Mouse (Mus musculus) embryonic facial prominence, embryonic 12.5 days (tissue): Measurements from ENCODE around the gene Frmd6. TPM values are rescaled to one million over a fixed set of nuclear protein-coding genes. Genes with fewer than 3 reads are reported as not detected.

Experiments
- ATAC-seq: fragments of 200-750 bp; cut with Nextera tagmentation; 2 replicates; pipeline ENCODE4 v1.8.0; 2017; ENCODE audit not compliant: insufficient number of reproducible peaks, insufficient read depth, low FRiP score, low TSS enrichment
- H3K27ac ChIP-seq: fragments of 300-500 bp; sonication (generic); 2 replicates; pipeline ENCODE4 v1.5.1; 2016; ENCODE audit warnings: mild to moderate bottlenecking
- H3K27me3 ChIP-seq: fragments of 300-500 bp; sonication (generic); 2 replicates; pipeline ENCODE4 v1.6.1; 2016; ENCODE audit warnings: mild to moderate bottlenecking, moderate library complexity
- H3K36me3 ChIP-seq: fragments of 300-500 bp; sonication (generic); 2 replicates; pipeline ENCODE4 v1.6.1; 2016; ENCODE audit warnings: mild to moderate bottlenecking
- H3K4me1 ChIP-seq: fragments of 300-500 bp; sonication (generic); 2 replicates; pipeline ENCODE4 v1.6.1; 2016
- H3K4me2 ChIP-seq: fragments of 300-500 bp; sonication (generic); replicated peaks from 2 replicates; pipeline ENCODE4 v1.6.1; 2016; ENCODE audit warnings: mild to moderate bottlenecking, moderate library complexity
- H3K4me3 ChIP-seq: fragments of 300-500 bp; sonication (generic); 2 replicates; pipeline ENCODE4 v1.5.1; 2016; ENCODE audit warnings: mild to moderate bottlenecking
- H3K9ac ChIP-seq: fragments of 300-500 bp; sonication (generic); 2 replicates; pipeline ENCODE4 v1.6.1; 2016; ENCODE audit warnings: mild to moderate bottlenecking, moderate library complexity
- H3K9me3 ChIP-seq: fragments of 300-500 bp; sonication (generic); 2 replicates; pipeline ENCODE4 v1.6.1; 2016; ENCODE audit warnings: mild to moderate bottlenecking, moderate library complexity
- WGBS: fragments of 180-500 bp; shearing (Covaris S2); methylation state at CpG from one replicate; pipeline ENCODE4 v1.1.7; 2016; 5-methylcytosine and 5-hydroxymethylcytosine counted together
- polyA plus RNA-seq: library from polyadenylated mRNA; unstranded; fragments of >200 nt; fragmentation: Nextera tagmentation; extraction: Ambion mirVana; gene quantifications from 2 replicates; pipeline ENCODE4 v1.2.1, GENCODE M21; 2016

The Frmd6 gene
- polyA plus RNA-seq, 1 experiment from 2014 or later, result 81.3 TPM

DNA sequence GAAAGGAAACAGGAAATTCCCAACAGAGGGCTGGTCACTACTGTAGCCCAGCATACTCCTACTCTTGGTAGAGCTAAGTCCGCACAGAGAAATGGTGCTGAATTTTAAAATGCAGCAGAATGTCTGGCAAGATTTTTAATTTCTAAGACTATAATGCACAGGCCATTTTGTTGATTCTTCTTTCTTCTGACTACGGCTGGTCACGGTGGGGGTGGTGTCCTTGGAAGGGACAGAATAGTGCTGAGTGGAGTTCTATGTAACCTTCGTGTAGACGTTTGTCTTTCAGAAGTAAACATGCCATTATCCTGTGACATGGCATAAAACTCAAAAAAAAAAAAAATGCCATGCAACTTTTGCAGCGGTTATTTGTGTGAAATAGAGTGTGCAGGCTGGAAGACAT, 32.0 kb upstream of the Frmd6 start:
- Histone ChIP-seq H3K4me1 (peaks cover 1% of the 10 kb centered on the region; the same call in 1 of the 2 replicates), H3K27me3 (no peaks in the 10 kb centered on the region), H3K27ac (no peak overlapping the region), H3K9ac (no peak overlapping the region), H3K4me2 (no peak overlapping the region), H3K9me3 (no peaks in the 10 kb centered on the region), H3K36me3 (no peaks in the 10 kb centered on the region), H3K4me3 (no peak overlapping the region)
- WGBS, result 88% methylated on average over 6 of the region's 6 CpGs
- ATAC-seq, result no peak

DNA sequence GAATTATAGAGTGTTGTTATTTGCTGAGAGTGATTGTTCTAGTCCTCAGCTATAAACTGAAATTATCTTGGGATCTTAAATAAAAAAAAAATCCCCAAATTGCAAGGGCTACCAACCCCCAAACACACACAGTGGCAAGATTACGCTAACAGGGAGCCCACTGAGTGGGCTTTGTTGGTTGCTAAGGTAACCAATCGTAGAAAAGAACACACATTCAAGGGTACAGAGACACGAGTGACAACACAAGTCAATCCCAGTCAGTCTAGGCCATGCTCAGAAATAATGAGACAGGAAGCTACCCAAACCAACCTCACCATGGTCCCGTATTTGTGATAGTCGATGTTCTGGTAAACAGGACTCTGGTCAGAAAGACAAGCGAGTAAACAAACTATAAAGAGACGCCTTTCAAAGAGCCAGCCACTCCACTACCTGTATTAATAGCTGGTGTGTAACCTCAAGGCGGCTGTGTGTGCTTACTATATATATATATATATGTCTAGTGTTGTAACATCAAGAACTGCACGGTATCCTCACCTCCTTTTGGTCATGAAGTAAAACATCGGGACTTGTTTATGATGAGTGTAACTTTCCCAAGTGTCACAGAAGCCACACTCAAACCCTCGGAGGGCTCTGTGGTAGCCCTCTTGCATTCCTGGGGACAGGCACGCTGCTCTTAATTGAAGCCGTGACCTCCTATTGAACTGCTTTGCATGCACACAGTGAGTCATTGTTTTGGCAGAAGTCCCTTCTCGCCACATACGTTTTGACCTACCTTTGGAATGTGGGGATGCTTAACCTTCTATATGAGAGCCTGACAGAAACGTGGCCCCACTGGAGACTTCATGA, 30.5 kb upstream of the Frmd6 start:
- 38% methylated on average over 16 of the region's 16 CpGs for WGBS
- peaks cover 16% of the 10 kb centered on the region for H3K4me1 ChIP-seq
- no peak overlapping the region for H3K9ac ChIP-seq
- H3K36me3 ChIP-seq, result no peaks in the 10 kb centered on the region
- H3K9me3 ChIP-seq, result no peaks in the 10 kb centered on the region
- H3K4me2 ChIP-seq, result no peak overlapping the region
- no peak overlapping the region for H3K4me3 ChIP-seq
- ATAC-seq, result no peak
- no peak overlapping the region for H3K27ac ChIP-seq
- H3K27me3 ChIP-seq, result no peaks in the 10 kb centered on the region

DNA sequence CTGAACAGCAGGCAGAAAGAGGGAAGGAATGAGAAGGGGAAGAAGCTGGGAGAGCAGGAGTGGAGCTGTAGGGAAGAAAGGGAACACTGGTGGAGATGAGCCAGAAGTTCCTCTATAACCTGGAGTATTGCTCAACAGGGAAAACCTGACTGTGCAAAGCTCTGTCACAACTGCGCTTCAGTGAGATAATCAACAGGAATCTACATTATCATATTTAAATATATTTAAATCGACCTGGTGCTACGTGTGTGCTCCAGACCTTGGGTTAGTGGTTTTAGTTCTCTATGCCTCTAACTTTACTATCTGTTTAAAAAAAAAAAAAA, 30.0 kb upstream of the Frmd6 start:
- WGBS, result 74% methylated on average over 3 of the region's 3 CpGs
- no peak overlapping the region for H3K27ac ChIP-seq
- H3K9ac ChIP-seq, result no peak overlapping the region
- ATAC-seq, result no peak
- no peaks in the 10 kb centered on the region for H3K36me3 ChIP-seq
- no peak overlapping the region for H3K4me3 ChIP-seq
- H3K4me2 ChIP-seq, result no peak overlapping the region
- peaks cover 16% of the 10 kb centered on the region for H3K4me1 ChIP-seq
- H3K27me3 ChIP-seq, result no peaks in the 10 kb centered on the region
- no peaks in the 10 kb centered on the region for H3K9me3 ChIP-seq

DNA sequence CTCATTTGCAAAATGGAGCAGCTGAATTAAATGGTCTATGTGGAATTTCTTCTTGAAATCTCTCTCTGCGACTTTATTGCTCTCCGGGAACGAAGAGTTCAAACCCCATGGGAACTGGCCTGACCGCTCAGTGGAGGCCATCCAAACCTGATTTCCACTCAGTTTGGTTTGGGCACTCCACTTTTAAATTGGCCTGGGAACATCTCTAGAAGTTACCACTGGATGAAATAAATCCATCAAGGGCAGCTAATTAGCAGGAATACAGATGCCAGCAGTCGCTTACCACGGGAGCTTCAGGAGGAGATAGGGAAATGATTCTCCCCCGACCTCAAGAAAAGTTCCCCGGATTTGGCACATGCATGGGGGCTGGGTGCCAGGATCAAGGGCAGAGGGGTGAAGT, 26.8 kb upstream of the Frmd6 start:
- H3K4me3 ChIP-seq, result no peak overlapping the region
- no peaks in the 10 kb centered on the region for H3K9me3 ChIP-seq
- 61% methylated on average over 8 of the region's 8 CpGs for WGBS
- no peak for ATAC-seq
- H3K9ac ChIP-seq, result no peak overlapping the region
- H3K4me2 ChIP-seq, result no peak overlapping the region
- H3K27me3 ChIP-seq, result no peaks in the 10 kb centered on the region
- no peaks in the 10 kb centered on the region for H3K36me3 ChIP-seq
- H3K27ac ChIP-seq, result no peak overlapping the region
- H3K4me1 ChIP-seq, result peaks cover 16% of the 10 kb centered on the region

- H3K4me1 ChIP-seq, result peaks cover 16% of the 10 kb centered on the region
- H3K9ac ChIP-seq, result no peak overlapping the region
- no peaks in the 10 kb centered on the region for H3K9me3 ChIP-seq
- 0 out of 2 replicates have a peak, but pooled peaks have one; percentile 52 for ATAC-seq
- H3K27me3 ChIP-seq, result no peaks in the 10 kb centered on the region
- H3K27ac ChIP-seq, result peak overlapping the region; percentile 41; the same call in 1 of the 2 replicates
- H3K4me2 ChIP-seq, result peak overlapping the region; percentile 19; the same call in 1 of the 2 replicates
- 35% methylated on average over 19 of the region's 19 CpGs for WGBS
- no peak overlapping the region for H3K4me3 ChIP-seq
- no peaks in the 10 kb centered on the region for H3K36me3 ChIP-seq
These were observed 25.9 kb upstream of the Frmd6 start for GRCm38 (mm10) chr12:70799231-70800002.

GRCm38 (mm10) chr12:70800086-70800485, 25.2 kb upstream of the Frmd6 start:
- H3K9ac ChIP-seq, result no peak overlapping the region
- no peak overlapping the region for H3K4me3 ChIP-seq
- H3K27me3 ChIP-seq, result no peaks in the 10 kb centered on the region
- H3K4me2 ChIP-seq, result no peak overlapping the region
- ATAC-seq, result no peak
- H3K9me3 ChIP-seq, result no peaks in the 10 kb centered on the region
- peaks cover 16% of the 10 kb centered on the region for H3K4me1 ChIP-seq
- no peaks in the 10 kb centered on the region for H3K36me3 ChIP-seq
- H3K27ac ChIP-seq, result no peak overlapping the region
- WGBS, result 81% methylated on average over 8 of the region's 8 CpGs

DNA sequence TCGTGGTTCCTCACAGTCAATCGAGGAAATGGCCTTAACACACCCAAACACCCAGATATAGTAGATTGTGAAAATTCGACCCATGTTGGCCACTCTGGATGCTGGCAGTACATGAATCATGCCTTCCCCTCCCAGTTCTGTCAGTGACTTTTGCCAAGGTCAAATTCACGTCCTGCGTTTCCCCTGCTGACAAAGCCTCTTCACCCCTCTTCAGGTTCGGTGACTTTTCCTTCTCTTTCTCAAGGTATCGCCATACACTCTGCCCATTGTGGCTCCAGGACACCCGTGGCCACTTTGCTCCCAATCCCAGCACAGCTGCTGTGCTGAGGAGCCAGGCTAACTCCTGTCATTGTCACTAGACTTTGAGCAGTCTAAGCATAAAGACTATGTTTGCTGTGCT, 24.0 kb upstream of the Frmd6 start:
- no peak for ATAC-seq

GRCm38 (mm10) chr12:70803494-70803893, 21.8 kb upstream of the Frmd6 start:
- 68% methylated on average over 4 of the region's 4 CpGs for WGBS
- Histone ChIP-seq H3K9me3 (no peaks in the 10 kb centered on the region), H3K4me1 (peaks cover 18% of the 10 kb centered on the region), H3K4me3 (no peak overlapping the region), H3K27ac (no peak overlapping the region), H3K36me3 (no peaks in the 10 kb centered on the region), H3K4me2 (no peak overlapping the region), H3K9ac (no peak overlapping the region), H3K27me3 (no peaks in the 10 kb centered on the region)
- no peak for ATAC-seq

More for the DNA sequence above, 24.0 kb upstream of the Frmd6 start:
- H3K27me3 ChIP-seq, result no peaks in the 10 kb centered on the region
- H3K9ac ChIP-seq, result no peak overlapping the region
- H3K4me3 ChIP-seq, result no peak overlapping the region
- no peak overlapping the region for H3K27ac ChIP-seq
- no peaks in the 10 kb centered on the region for H3K9me3 ChIP-seq
- H3K4me2 ChIP-seq, result no peak overlapping the region
- H3K4me1 ChIP-seq, result peaks cover 16% of the 10 kb centered on the region
- WGBS, result 75% methylated on average over 8 of the region's 8 CpGs
- no peaks in the 10 kb centered on the region for H3K36me3 ChIP-seq

DNA sequence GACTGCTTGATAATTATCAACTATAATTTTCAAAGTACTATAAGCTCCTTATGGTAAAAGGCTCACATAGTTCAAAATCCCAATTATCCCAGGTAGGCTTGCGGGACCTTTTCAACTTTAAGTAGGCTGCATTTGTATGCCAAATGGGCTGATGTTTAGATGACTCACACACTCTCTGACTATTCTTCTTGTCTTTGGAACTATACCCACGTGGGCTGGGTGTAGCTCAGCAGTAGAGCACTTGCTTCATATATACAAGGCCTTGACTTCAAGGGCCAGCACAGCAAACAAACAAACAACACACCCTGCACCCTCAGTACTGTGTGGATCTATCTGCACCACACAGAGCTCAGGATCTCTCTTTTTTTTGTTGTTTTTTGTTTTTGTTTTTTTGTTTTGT, 20.3 kb upstream of the Frmd6 start:
- no peaks in the 10 kb centered on the region for H3K36me3 ChIP-seq
- no peak overlapping the region for H3K4me2 ChIP-seq
- no peak overlapping the region for H3K27ac ChIP-seq
- no peak overlapping the region for H3K4me3 ChIP-seq
- no peaks in the 10 kb centered on the region for H3K9me3 ChIP-seq
- no peaks in the 10 kb centered on the region for H3K27me3 ChIP-seq
- no peak overlapping the region for H3K9ac ChIP-seq
- WGBS, result 75% methylated on average over 2 of the region's 2 CpGs
- ATAC-seq, result no peak
- H3K4me1 ChIP-seq, result peaks cover 6% of the 10 kb centered on the region; the same call in 1 of the 2 replicates

DNA sequence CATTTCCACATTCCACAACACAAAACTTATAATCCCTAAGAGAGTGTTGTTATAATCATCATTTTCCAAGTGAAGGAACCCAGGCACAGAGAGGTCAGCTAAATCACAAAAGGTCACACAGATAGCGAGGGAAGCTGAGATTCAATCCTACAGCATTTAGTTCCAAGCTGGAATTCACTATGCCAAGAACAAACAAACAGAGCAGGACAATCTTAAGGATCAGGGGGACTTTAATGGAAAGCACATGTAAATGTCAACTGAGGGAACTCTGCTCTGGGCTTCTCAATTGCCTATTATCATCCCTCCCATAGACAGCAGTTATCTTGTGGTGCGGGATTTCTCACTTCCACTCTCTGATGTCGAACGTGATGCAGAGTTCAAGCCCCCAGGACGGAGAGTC, 17.8 kb upstream of the Frmd6 start:
- H3K27me3 ChIP-seq, result no peaks in the 10 kb centered on the region
- no peak overlapping the region for H3K4me3 ChIP-seq
- WGBS, result 12% methylated on average over 5 of the region's 5 CpGs
- no peak overlapping the region for H3K9ac ChIP-seq
- no peak overlapping the region for H3K27ac ChIP-seq
- peaks cover 6% of the 10 kb centered on the region; the same call in 1 of the 2 replicates for H3K4me1 ChIP-seq
- no peak for ATAC-seq
- no peak overlapping the region for H3K4me2 ChIP-seq
- no peaks in the 10 kb centered on the region for H3K36me3 ChIP-seq
- no peaks in the 10 kb centered on the region for H3K9me3 ChIP-seq

DNA sequence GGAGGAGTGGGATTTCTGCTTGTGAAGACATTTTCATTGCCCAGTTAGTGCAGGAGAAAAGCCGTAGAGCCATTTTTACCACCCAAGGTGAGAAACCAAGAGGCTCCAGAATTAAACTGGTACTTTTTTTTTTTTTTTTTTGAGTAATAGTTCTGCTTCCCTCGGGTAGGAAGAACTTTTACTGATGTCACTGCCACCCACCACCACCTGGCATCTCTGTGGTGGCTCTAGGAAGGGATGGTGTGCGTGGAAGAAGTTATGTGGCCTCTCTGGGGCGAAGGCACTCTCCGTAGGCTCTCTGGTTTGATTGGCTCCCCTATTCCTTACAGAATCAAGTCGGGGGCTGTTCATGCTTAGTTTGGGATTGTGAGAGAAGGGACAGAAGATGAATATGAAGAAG, 17.3 kb upstream of the Frmd6 start:
- no peaks in the 10 kb centered on the region for H3K9me3 ChIP-seq
- no peak overlapping the region for H3K4me3 ChIP-seq
- no peaks in the 10 kb centered on the region for H3K27me3 ChIP-seq
- H3K4me1 ChIP-seq, result peaks cover 6% of the 10 kb centered on the region; the same call in 1 of the 2 replicates
- H3K9ac ChIP-seq, result no peak overlapping the region
- no peak overlapping the region for H3K4me2 ChIP-seq
- no peak for ATAC-seq
- WGBS, result 60% methylated on average over 6 of the region's 6 CpGs
- no peaks in the 10 kb centered on the region for H3K36me3 ChIP-seq
- no peak overlapping the region for H3K27ac ChIP-seq

- Histone ChIP-seq H3K36me3 (no peaks in the 10 kb centered on the region), H3K27me3 (no peaks in the 10 kb centered on the region), H3K27ac (no peak overlapping the region), H3K9ac (no peak overlapping the region), H3K4me3 (no peak overlapping the region), H3K4me2 (no peak overlapping the region), H3K9me3 (no peaks in the 10 kb centered on the region), H3K4me1 (peaks cover 6% of the 10 kb centered on the region; the same call in 1 of the 2 replicates)
- WGBS, result 79% methylated on average over 2 of the region's 2 CpGs
- ATAC-seq, result no peak
These were observed 15.4 kb upstream of the Frmd6 start for GRCm38 (mm10) chr12:70809957-70810356.
